ENCODE assay signal across 20 mouse cellular contexts in the genomic region with DNA sequence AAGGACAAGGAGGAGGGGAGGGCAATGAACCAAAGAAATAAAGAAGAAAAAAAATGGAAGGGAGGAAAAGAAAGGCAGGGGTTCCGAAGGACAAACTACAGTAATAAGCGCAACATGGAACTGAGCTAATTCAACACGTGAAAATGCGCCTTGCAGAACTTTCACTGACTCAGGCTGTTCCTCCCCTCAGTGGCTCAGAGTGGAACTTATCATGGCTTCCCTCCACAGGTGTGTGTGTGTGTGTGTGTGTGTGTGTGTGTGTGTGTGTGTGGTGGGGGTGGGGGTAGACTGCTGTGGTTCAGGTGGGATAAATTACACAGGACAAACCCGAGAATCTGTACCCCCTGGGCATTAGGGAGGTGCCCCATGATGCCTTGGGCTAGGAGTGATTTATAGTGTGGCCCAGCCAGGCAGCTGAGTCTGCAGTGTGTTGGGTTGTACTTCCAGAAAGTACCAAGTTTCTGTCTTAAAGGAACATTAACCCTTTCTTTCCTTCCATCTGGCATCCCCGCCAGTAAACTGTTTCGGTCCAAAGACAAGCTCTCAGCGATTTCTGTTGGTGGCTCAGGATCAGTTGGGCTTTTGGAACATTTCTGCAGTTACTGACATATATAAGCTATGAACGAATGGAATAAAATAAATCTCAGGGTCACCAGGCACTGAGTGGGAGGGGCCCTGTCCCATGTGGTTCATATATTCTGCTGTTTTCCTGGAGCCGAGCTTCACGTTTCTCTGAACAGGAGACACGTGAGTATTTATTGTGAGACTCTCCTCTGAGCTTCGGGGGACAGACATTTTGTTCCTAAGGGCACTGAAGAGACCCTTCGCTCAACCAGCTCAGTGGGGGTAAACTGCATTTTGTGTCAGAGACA.
DNase-seq lines count a peak whose midpoint lies in the region; ATAC-seq and TF ChIP-seq lines count a peak whose summit lies in the region.
"Had no signal": no experiment of that assay in that cellular context is flagged by ENCODE, and none has a peak within 500 bp of the region (broad histone marks: within the 10 kb centered on the region; RNA-seq: fewer than 3 reads in every experiment).

No protein-coding gene starts in this region.

- no peak overlapping the region for H3K4me2 ChIP-seq in kidney, embryonic 14.5 days (replicated peaks; ENCODE audit: low read depth, low read length)
- H3K4me2 ChIP-seq in lung, embryonic 14.5 days = no peak overlapping the region
- no peak overlapping the region for H3K4me2 ChIP-seq in limb, embryonic 11.5 days (ENCODE audit: low read depth, severe bottlenecking)
- H3K4me2 ChIP-seq in limb, embryonic 15.5 days = no peak overlapping the region
- H3K4me2 ChIP-seq: embryonic facial prominence, embryonic 12.5 days; forebrain, embryonic 12.5 days; heart, embryonic 13.5 days; hindbrain, embryonic 13.5 days had no signal

- peak; percentile 83 for ATAC-seq in kidney, embryonic 14.5 days (ENCODE audit: low FRiP score, low TSS enrichment)
- 0 out of 2 replicates have a peak, but pooled peaks have one; percentile 16 for ATAC-seq in lung, embryonic 14.5 days (ENCODE audit: insufficient read depth)
- ATAC-seq in limb, embryonic 11.5 days (ENCODE audit: insufficient number of reproducible peaks, low FRiP score, low TSS enrichment, low read depth) = peak; percentile 65; the same call in 1 of the 2 replicates
- peak; percentile 65; the same call in 1 of the 2 replicates for ATAC-seq in limb, embryonic 15.5 days (ENCODE audit: insufficient number of reproducible peaks, low FRiP score, low TSS enrichment, low read depth)
- ATAC-seq: forebrain, embryonic 16.5 days had no signal

- no peak for TF ChIP-seq CTCF in lung, embryonic 14.5 days (IDR thresholded peaks at IDR 0.05; ENCODE audit: low read depth)

- no peaks in the 10 kb centered on the region for H3K27me3 ChIP-seq in kidney, embryonic 14.5 days (ENCODE audit: control insufficient read depth, insufficient read depth, low read length)
- H3K27me3 ChIP-seq in lung, embryonic 14.5 days (ENCODE audit: insufficient read depth, low read length) = no peaks in the 10 kb centered on the region
- no peaks in the 10 kb centered on the region for H3K27me3 ChIP-seq in limb, embryonic 11.5 days (ENCODE audit: control insufficient read depth, insufficient read depth, low read length)
- no peaks in the 10 kb centered on the region for H3K27me3 ChIP-seq in limb, embryonic 15.5 days
- H3K27me3 ChIP-seq: embryonic facial prominence, embryonic 12.5 days; forebrain, embryonic 12.5 days; hindbrain, embryonic 13.5 days had no signal

- H3K9me3 ChIP-seq in kidney, embryonic 14.5 days (ENCODE audit: control insufficient read depth, low read length) = no peaks in the 10 kb centered on the region
- H3K9me3 ChIP-seq in lung, embryonic 14.5 days (ENCODE audit: low read depth, low read length) = no peaks in the 10 kb centered on the region
- no peaks in the 10 kb centered on the region for H3K9me3 ChIP-seq in limb, embryonic 11.5 days (ENCODE audit: control insufficient read depth, low read length)
- H3K9me3 ChIP-seq in limb, embryonic 15.5 days = no peaks in the 10 kb centered on the region
- H3K9me3 ChIP-seq: embryonic facial prominence, embryonic 12.5 days; forebrain, embryonic 12.5 days; heart, embryonic 13.5 days; hindbrain, embryonic 13.5 days had no signal

- no peak overlapping the region for H3K9ac ChIP-seq in kidney, embryonic 14.5 days (ENCODE audit: low read depth, low read length)
- no peak overlapping the region for H3K9ac ChIP-seq in lung, embryonic 14.5 days
- H3K9ac ChIP-seq in limb, embryonic 11.5 days (ENCODE audit: low read length) = no peak overlapping the region
- no peak overlapping the region for H3K9ac ChIP-seq in limb, embryonic 15.5 days
- H3K9ac ChIP-seq: embryonic facial prominence, embryonic 12.5 days; forebrain, embryonic 12.5 days; heart, embryonic 13.5 days; hindbrain, embryonic 13.5 days had no signal

- WGBS in kidney, embryonic 14.5 days = 44% methylated on average over 14 of the region's 14 CpGs
- WGBS in lung, embryonic 14.5 days = 67% methylated on average over 14 of the region's 14 CpGs
- WGBS in limb, embryonic 11.5 days = 53% methylated on average over 14 of the region's 14 CpGs
- WGBS in limb, embryonic 15.5 days = 28% methylated on average over 14 of the region's 14 CpGs

- H3K27ac ChIP-seq in kidney, embryonic 14.5 days (ENCODE audit: low read depth, low read length) = no peak overlapping the region
- H3K27ac ChIP-seq in lung, embryonic 14.5 days (ENCODE audit: low read depth) = no peak overlapping the region
- H3K27ac ChIP-seq in limb, embryonic 11.5 days (replicated peaks; ENCODE audit: low read depth, low read length) = 0 out of 2 replicates have a peak overlapping the region, but pooled peaks have one; percentile 10
- peak overlapping the region; percentile 61 for H3K27ac ChIP-seq in limb, embryonic 15.5 days
- H3K27ac ChIP-seq: embryonic facial prominence, embryonic 12.5 days; forebrain, embryonic 12.5 days; heart, embryonic 13.5 days; hindbrain, embryonic 13.5 days had no signal

- H3K4me3 ChIP-seq in kidney, embryonic 14.5 days (ENCODE audit: low read length) = no peak overlapping the region
- no peak overlapping the region for H3K4me3 ChIP-seq in lung, embryonic 14.5 days (ENCODE audit: low read depth, low read length)
- no peak overlapping the region for H3K4me3 ChIP-seq in limb, embryonic 11.5 days (ENCODE audit: low read depth, low read length)
- H3K4me3 ChIP-seq in limb, embryonic 15.5 days = no peak overlapping the region
- H3K4me3 ChIP-seq: embryonic facial prominence, embryonic 12.5 days; forebrain, embryonic 12.5 days; heart, embryonic 13.5 days; hindbrain, embryonic 13.5 days had no signal

- no peaks in the 10 kb centered on the region for H3K36me3 ChIP-seq in kidney, embryonic 14.5 days (ENCODE audit: control insufficient read depth, insufficient read depth, low read length)
- no peaks in the 10 kb centered on the region for H3K36me3 ChIP-seq in lung, embryonic 14.5 days (ENCODE audit: insufficient read depth)
- no peaks in the 10 kb centered on the region for H3K36me3 ChIP-seq in limb, embryonic 11.5 days (ENCODE audit: control insufficient read depth, insufficient read depth, low read length)
- H3K36me3 ChIP-seq in limb, embryonic 15.5 days = no peaks in the 10 kb centered on the region
- H3K36me3 ChIP-seq: embryonic facial prominence, embryonic 12.5 days; forebrain, embryonic 12.5 days; heart, embryonic 13.5 days; hindbrain, embryonic 13.5 days had no signal

- H3K4me1 ChIP-seq in kidney, embryonic 14.5 days (ENCODE audit: control insufficient read depth, insufficient read depth, low read length) = peaks cover 8% of the 10 kb centered on the region; the same call in 1 of the 2 replicates
- H3K4me1 ChIP-seq in lung, embryonic 14.5 days (ENCODE audit: insufficient read depth) = peaks cover 7% of the 10 kb centered on the region; the same call in 1 of the 2 replicates
- H3K4me1 ChIP-seq in limb, embryonic 11.5 days (ENCODE audit: control insufficient read depth, insufficient read depth, low read length) = 0 out of 2 replicates have a peak, but pooled peaks cover 10% of the 10 kb centered on the region
- peaks cover 10% of the 10 kb centered on the region; the same call in 1 of the 2 replicates for H3K4me1 ChIP-seq in limb, embryonic 15.5 days
- H3K4me1 ChIP-seq: forebrain, embryonic 12.5 days; hindbrain, embryonic 13.5 days had no signal

- no peak for DNase-seq in kidney, adult 11 months
- DNase-seq in lung, embryonic 14.5 days = no peak
- DNase-seq in lung, postnatal 10 days = no peak
- DNase-seq in limb, embryonic 11.5 days (ENCODE audit: low spot score) = peak; percentile 54
- no peak for DNase-seq in urinary bladder, adult 2 months (ENCODE audit: low spot score)
- no peak for DNase-seq in lung, postnatal 4 days
- DNase-seq: adrenal gland, postnatal 10 days; cerebellum, adult 11 months; cerebellum, adult 9-10 months; cerebellum, postnatal 25 days; gastrocnemius, postnatal 36 days; heart, adult 11 months; heart, postnatal 10 days had no signal

Comparison
In these comparisons a context has a peak if more than half of its experiments do, and no peak if none do; other contexts are left out.
1. ATAC-seq: peak in every context shown above with its lines; median percentile 83 in kidney, embryonic 14.5 days; 65 in limb, embryonic 11.5 days; 65 in limb, embryonic 15.5 days; 16 in lung, embryonic 14.5 days.
2. H3K27ac ChIP-seq: peak in limb, embryonic 11.5 days (single experiment) and limb, embryonic 15.5 days (single experiment); none in kidney, embryonic 14.5 days (single experiment) and lung, embryonic 14.5 days (single experiment).